Mouse (Mus musculus): Measurements from ENCODE around the gene Etl4. TPM values are rescaled to one million over a fixed set of nuclear protein-coding genes. Genes with fewer than 3 reads are reported as not detected.

Gene Etl4
- polyA plus RNA-seq, 1 experiment from 2014 or later: 1.5 TPM

- H3K9ac ChIP-seq (replicated peaks): no peak overlapping the region
- no peaks in the 10 kb centered on the region for H3K9me3 ChIP-seq (ENCODE audit: low read length)
- H3K36me3 ChIP-seq (replicated peaks; ENCODE audit: insufficient read depth, low read length): no peaks in the 10 kb centered on the region
- no peaks in the 10 kb centered on the region for H3K27me3 ChIP-seq (ENCODE audit: insufficient read depth, low read length)
- DNase-seq (no peak), ATAC-seq (no peak)
- H3K4me3 ChIP-seq (ENCODE audit: low read depth, low read length): no peak overlapping the region
- no peaks in the 10 kb centered on the region for H3K4me1 ChIP-seq (ENCODE audit: insufficient read depth)
- no peak overlapping the region for H3K27ac ChIP-seq (ENCODE audit: low read depth)
- no peak for TF ChIP-seq EP300 (IDR thresholded peaks at IDR 0.05; ENCODE audit: low read depth)
- TF ChIP-seq CTCF (IDR thresholded peaks at IDR 0.05; ENCODE audit: low read depth): no peak
- no peak overlapping the region for H3K4me2 ChIP-seq (ENCODE audit: low read depth, low read length)
- WGBS (ENCODE audit: insufficient replicate concordance): 74% methylated on average over 4 of the region's 4 CpGs
Measured at GRCm38 (mm10) chr2:20414856-20415255, 505.3 kb downstream of the Etl4 start.

- Histone ChIP-seq H3K4me2 (ENCODE audit: low read depth, low read length) (no peak overlapping the region), H3K27ac (ENCODE audit: low read depth) (no peak overlapping the region), H3K4me3 (ENCODE audit: low read depth, low read length) (no peak overlapping the region), H3K9ac (replicated peaks) (no peak overlapping the region), H3K4me1 (ENCODE audit: insufficient read depth) (no peaks in the 10 kb centered on the region), H3K9me3 (ENCODE audit: low read length) (no peaks in the 10 kb centered on the region), H3K27me3 (ENCODE audit: insufficient read depth, low read length) (no peaks in the 10 kb centered on the region), H3K36me3 (replicated peaks; ENCODE audit: insufficient read depth, low read length) (no peaks in the 10 kb centered on the region)
- DNase-seq: no peak
- no peak for TF ChIP-seq CTCF (IDR thresholded peaks at IDR 0.05; ENCODE audit: low read depth)
- no peak for TF ChIP-seq EP300 (IDR thresholded peaks at IDR 0.05; ENCODE audit: low read depth)
- no peak for ATAC-seq
- WGBS (ENCODE audit: insufficient replicate concordance): 48% methylated on average over 8 of the region's 8 CpGs
Measured at GRCm38 (mm10) chr2:20416934-20417614, 507.5 kb downstream of the Etl4 start.

- Histone ChIP-seq H3K4me2 (ENCODE audit: low read depth, low read length) (no peak overlapping the region), H3K9ac (replicated peaks) (no peak overlapping the region), H3K4me1 (ENCODE audit: insufficient read depth) (no peaks in the 10 kb centered on the region), H3K27me3 (ENCODE audit: insufficient read depth, low read length) (no peaks in the 10 kb centered on the region), H3K36me3 (replicated peaks; ENCODE audit: insufficient read depth, low read length) (no peaks in the 10 kb centered on the region), H3K27ac (ENCODE audit: low read depth) (no peak overlapping the region), H3K9me3 (ENCODE audit: low read length) (no peaks in the 10 kb centered on the region), H3K4me3 (ENCODE audit: low read depth, low read length) (no peak overlapping the region)
- ATAC-seq: no peak
- DNase-seq: no peak
- WGBS (ENCODE audit: insufficient replicate concordance): 72% methylated on average over 6 of the region's 6 CpGs
- no peak for TF ChIP-seq EP300 (IDR thresholded peaks at IDR 0.05; ENCODE audit: low read depth)
- no peak for TF ChIP-seq CTCF (IDR thresholded peaks at IDR 0.05; ENCODE audit: low read depth)
Measured at GRCm38 (mm10) chr2:20417998-20418397, 508.4 kb downstream of the Etl4 start.

- ATAC-seq (no peak), DNase-seq (no peak)
- no peak overlapping the region for H3K27ac ChIP-seq (ENCODE audit: low read depth)
- H3K4me1 ChIP-seq (ENCODE audit: insufficient read depth): no peaks in the 10 kb centered on the region
- 54% methylated on average over 6 of the region's 6 CpGs for WGBS (ENCODE audit: insufficient replicate concordance)
- TF ChIP-seq CTCF (IDR thresholded peaks at IDR 0.05; ENCODE audit: low read depth) (no peak), EP300 (IDR thresholded peaks at IDR 0.05; ENCODE audit: low read depth) (no peak)
- H3K9ac ChIP-seq (replicated peaks): no peak overlapping the region
- H3K36me3 ChIP-seq (replicated peaks; ENCODE audit: insufficient read depth, low read length): no peaks in the 10 kb centered on the region
- no peak overlapping the region for H3K4me3 ChIP-seq (ENCODE audit: low read depth, low read length)
- no peaks in the 10 kb centered on the region for H3K27me3 ChIP-seq (ENCODE audit: insufficient read depth, low read length)
- H3K9me3 ChIP-seq (ENCODE audit: low read length): no peaks in the 10 kb centered on the region
- H3K4me2 ChIP-seq (ENCODE audit: low read depth, low read length): no peak overlapping the region
Measured at GRCm38 (mm10) chr2:20419975-20420374, 510.4 kb downstream of the Etl4 start.

- ATAC-seq (no peak), DNase-seq (no peak)
- Histone ChIP-seq H3K4me3 (ENCODE audit: low read depth, low read length) (no peak overlapping the region), H3K4me1 (ENCODE audit: insufficient read depth) (no peaks in the 10 kb centered on the region), H3K4me2 (ENCODE audit: low read depth, low read length) (no peak overlapping the region), H3K27ac (ENCODE audit: low read depth) (no peak overlapping the region), H3K27me3 (ENCODE audit: insufficient read depth, low read length) (no peaks in the 10 kb centered on the region), H3K9me3 (ENCODE audit: low read length) (no peaks in the 10 kb centered on the region), H3K9ac (replicated peaks) (no peak overlapping the region), H3K36me3 (replicated peaks; ENCODE audit: insufficient read depth, low read length) (no peaks in the 10 kb centered on the region)
- 66% methylated on average over 4 of the region's 4 CpGs for WGBS (ENCODE audit: insufficient replicate concordance)
- TF ChIP-seq EP300 (IDR thresholded peaks at IDR 0.05; ENCODE audit: low read depth): no peak
- TF ChIP-seq CTCF (IDR thresholded peaks at IDR 0.05; ENCODE audit: low read depth): no peak
Measured at GRCm38 (mm10) chr2:20422275-20422674, 512.7 kb downstream of the Etl4 start.

- no peaks in the 10 kb centered on the region for H3K9me3 ChIP-seq (ENCODE audit: low read length)
- TF ChIP-seq EP300 (IDR thresholded peaks at IDR 0.05; ENCODE audit: low read depth): no peak
- no peak for TF ChIP-seq CTCF (IDR thresholded peaks at IDR 0.05; ENCODE audit: low read depth)
- H3K4me2 ChIP-seq (ENCODE audit: low read depth, low read length): no peak overlapping the region
- no peaks in the 10 kb centered on the region for H3K27me3 ChIP-seq (ENCODE audit: insufficient read depth, low read length)
- DNase-seq: no peak
- no peak overlapping the region for H3K27ac ChIP-seq (ENCODE audit: low read depth)
- 73% methylated on average over 2 of the region's 2 CpGs for WGBS (ENCODE audit: insufficient replicate concordance)
- H3K36me3 ChIP-seq (replicated peaks; ENCODE audit: insufficient read depth, low read length): no peaks in the 10 kb centered on the region
- no peak for ATAC-seq
- no peak overlapping the region for H3K4me3 ChIP-seq (ENCODE audit: low read depth, low read length)
- no peaks in the 10 kb centered on the region for H3K4me1 ChIP-seq (ENCODE audit: insufficient read depth)
- H3K9ac ChIP-seq (replicated peaks): no peak overlapping the region
Measured at GRCm38 (mm10) chr2:20433656-20434055, 524.1 kb downstream of the Etl4 start.

Measured in liver, postnatal 0 days (tissue).